Mouse (Mus musculus) large intestine, adult 2 months (tissue): ENCODE results near the gene Obscn. TPM values are rescaled to one million over a fixed set of nuclear protein-coding genes. Genes with fewer than 3 reads are reported as not detected.

Experiments
- DNase-seq: peaks from one replicate; pipeline ENCODE4 v3.0.0-alpha.2; 2012; ENCODE audit warnings: low read depth, low spot score
- WGBS: fragments of 180-500 bp; shearing (Covaris S2); methylation state at CpG from one replicate; pipeline ENCODE4 v1.1.7; 2018; 5-methylcytosine and 5-hydroxymethylcytosine counted together
- polyA plus RNA-seq: library from polyadenylated mRNA; depleted of rRNA; stranded (reverse); fragments of >200 nt; gene quantifications from 2 replicates; pipeline ENCODE4 v1.2.3, GENCODE M21; 2012

The Obscn gene
- polyA plus RNA-seq, 1 experiment = 0.62 TPM

DNA sequence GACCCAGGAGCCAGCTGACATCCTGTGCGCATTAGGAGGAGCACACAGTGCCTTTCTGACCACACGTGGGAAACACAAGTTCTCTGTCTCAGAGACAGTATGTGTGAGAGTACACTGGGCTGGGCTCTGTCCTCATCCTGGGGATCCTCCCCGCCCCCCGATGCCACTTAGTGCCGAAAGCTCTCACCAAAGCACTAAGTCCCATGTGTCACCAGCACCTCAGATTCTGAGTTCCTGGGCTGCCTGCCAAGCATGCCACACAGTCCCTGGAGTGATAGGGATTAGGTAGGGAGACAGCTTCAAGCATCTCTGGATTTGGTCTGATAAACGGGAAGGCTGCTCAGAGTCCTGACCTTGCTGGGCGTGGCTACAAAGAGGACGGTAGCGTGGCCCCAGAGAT, 145.4 kb downstream of the Obscn start:
- no peak for DNase-seq
- 68% methylated on average over 9 of the region's 9 CpGs for WGBS

DNA sequence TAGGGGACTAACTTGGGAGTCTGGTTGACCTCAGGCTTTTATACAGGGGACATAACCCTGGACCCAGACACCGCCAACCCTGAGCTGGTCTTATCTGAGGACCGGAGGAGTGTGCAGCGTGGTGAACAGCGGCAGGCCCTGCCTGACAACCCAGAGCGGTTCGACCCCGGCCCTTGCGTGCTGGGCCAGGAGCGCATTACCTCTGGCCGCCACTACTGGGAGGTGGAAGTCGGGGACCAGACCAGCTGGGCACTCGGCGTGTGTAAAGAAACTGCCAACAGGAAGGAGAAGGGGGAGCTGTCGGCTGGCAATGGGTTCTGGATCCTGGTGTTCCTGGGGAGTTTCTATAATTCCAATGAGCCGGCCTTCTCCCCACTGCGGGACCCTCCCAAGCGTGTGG, 146.1 kb downstream of the Obscn start:
- WGBS = 92% methylated on average over 17 of the region's 17 CpGs
- no peak for DNase-seq

DNA sequence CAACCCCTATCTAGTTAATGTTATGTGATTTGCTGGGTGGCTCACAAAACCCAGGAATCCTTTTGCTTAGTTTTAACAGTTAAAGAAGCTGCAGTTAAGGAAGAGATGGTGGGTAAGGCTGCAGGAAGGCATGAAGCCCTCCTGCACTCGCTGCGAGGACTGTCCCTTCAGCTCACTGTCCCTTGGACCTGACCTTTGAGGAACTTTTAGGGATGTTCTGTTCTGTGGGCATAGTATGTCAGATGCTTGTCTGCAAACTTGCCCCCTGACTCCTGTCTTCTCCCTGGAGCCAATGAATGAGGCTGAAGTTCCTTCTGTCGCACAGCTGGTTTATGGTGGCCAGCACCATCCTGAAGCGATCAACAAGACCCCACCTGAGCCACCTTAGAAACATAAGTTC, 147.0 kb downstream of the Obscn start:
- no peak for DNase-seq
- WGBS = 91% methylated on average over 4 of the region's 4 CpGs

DNA sequence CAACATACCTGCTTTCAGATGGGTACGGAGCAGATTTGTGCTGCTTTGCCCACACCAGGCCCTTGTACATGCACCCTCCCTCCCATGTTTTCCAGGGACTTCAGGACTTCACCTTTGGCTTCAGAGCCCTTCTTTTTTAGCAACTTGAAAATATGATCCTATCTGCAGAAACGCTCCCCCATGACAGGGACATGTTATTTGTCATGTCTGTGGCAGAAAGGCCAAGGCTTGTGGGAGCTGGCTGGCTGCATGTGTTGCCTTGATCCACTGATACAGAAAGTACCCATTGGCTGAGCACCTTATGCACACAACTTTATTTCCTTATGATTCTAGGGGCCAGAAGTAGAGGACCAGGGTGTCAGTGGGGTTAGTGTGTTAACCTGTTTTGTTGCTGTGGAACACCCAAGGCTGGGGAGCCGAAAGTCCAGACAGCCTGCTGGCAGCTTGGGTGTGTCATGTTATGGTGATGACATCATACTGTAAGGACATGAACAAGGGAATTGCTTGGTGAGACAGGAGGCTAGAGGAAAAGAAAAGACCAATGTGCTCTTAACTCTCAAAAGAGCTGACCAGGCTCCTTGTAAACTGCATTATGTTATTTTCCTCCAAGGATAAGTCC, 150.8 kb downstream of the Obscn start:
- no peak for DNase-seq
- WGBS = 59% methylated on average over 3 of the region's 3 CpGs

DNA sequence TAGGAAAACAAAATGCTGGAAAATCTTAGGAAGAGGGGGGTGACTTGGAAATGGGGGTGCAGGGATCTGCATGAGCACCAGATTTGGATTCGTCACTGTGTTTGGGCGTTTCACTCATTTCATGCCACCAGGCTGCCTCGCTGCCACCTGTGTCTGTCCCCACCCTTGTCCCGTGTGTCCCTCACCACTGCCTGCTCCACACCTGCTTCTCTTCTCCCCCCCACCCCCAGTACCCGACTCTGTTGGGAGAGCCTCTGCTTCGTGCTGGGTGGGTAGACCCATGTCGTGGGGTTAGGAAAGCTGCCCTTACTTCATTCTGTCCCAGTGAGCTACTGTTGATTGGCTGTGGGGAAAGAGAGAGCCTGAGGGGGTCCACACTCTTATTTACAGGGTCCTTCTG, 151.5 kb downstream of the Obscn start:
- no peak for DNase-seq
- 91% methylated on average over 7 of the region's 7 CpGs for WGBS

DNA sequence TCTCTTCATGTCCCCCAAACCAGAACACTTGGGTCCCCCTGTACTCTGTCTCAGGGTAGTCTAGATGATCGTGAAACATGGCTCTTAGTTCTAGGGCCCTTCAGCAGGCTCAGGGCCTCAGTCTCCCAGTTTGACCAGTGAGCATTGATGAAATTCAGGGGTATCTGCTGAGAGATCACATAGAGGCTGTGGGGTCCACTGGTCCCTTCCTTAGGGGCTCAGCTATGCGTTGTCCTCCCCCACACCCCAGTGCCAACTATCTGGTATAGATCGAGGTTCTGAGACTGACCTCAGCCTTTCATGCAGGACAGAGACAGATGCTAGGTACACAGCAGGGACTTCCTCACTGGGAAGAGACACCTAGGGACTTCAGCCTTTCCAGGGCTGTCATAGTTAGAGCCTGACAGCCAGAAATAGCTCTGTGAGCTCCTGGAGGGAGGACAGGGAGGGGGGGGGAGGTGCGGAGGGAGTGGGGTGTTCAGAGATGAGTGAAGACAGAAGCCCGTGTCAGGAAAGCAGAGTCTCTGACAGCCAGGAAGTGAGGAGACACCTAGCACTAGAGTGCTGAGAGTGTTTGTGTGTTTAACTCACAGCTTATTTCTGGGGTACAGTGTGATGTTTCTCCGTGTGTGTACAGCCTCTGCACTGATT, 152.4 kb downstream of the Obscn start:
- WGBS = 85% methylated on average over 6 of the region's 6 CpGs
- DNase-seq = no peak

DNA sequence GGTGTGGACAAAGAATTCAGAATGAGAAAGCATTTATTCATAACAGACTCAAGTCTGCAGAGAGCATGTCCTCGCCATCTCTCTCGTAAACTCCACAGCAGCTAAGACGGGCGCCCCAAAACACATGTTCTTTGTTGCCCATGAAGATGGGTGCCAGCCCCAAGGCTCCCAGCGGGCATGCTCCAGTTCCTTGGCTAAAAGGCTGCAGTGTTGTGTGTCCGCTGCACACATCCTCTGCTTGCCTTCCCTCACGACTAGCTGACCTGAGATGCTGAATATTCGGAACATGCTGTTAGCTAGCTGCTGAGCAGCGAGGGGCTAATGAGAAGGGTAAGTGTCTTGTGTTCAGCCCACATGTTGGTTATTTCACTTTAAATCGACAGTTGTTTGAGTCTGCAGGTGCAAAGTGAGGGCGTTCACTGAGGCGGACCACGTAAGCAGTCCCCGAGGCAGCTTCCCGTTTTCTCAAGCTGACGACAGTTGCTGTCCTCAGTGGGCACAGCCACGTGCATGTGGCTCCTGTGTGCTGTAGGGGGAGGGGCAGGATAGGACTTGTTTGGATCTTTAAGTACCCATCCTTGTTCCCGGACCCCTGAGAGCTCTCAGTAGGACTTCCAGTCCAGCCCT, 153.6 kb downstream of the Obscn start:
- 86% methylated on average over 18 of the region's 18 CpGs for WGBS
- DNase-seq = no peak

DNA sequence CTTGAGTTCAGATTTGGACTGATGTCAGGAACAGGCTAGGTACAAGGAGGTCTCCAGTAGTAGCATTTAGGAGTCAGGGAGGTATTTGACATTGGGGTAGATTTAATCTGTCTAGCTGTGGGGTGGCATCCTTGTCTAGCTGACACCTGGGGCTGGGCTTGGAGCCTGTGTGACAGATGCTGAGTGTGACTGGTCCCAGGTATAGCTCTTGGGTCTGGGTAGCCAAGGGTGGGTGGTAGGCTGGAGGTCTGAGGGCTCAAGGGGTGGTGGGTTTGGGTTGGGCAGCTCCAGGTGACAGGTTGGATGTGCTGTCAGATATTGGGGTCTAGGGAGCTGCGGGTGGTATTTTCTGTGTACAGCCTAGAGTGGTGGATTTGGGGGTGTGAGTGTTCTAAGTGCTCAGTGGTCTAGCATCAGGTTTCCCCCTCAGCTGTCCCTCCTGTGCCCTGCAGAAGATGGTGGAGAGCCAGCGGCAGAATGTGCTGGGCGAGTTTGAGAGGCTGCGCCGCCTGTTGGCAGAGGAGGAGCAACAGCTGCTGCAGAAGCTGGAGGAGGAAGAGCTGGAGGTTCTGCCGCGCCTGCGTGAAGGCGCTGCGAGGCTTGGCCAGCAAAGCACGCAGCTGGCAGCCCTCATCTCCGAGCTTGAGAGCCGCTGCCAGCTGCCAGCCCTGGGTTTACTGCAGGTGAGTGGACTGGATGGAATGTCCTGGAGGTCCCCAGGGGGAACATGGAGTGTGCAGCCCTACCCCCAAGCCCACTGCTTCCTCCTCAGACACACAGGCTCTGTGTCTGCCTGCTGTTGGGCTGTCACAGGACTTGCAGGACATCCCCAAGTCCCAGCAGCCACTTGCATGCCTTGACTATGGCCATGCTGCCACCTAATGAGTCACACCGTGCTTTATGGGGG, 154.4 kb downstream of the Obscn start:
- WGBS = 34% methylated on average over 14 of the region's 14 CpGs
- DNase-seq = no peak

DNA sequence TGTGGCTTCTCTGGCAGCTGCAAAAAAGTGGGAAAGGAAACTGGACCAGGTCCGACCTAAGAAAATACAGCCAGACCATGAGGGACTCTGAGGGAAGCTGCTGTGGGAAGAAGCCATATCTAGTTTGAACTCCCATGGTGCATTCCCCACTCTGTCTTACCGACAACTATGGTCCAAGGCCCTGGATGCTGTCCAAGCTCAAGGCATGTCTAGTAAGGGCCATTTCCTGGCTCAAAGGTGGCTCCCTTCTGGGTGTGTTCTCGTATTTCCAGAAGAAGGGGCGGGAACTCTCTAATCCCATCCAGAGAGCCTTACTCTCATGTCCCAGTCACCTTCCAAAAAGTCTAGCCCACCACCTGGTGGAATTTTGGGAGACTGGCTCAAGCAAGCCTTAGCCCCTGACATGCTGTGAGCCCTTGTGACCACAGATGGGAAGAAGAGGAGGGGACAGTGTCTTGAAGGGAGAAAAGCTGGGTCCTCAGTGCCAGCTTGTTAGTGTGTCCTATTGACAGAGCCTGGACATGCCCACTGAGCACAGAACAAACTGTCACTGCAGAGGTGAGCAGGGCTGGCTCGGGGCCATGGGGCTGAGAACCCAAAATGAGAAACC, 155.7 kb downstream of the Obscn start:
- WGBS = 34% methylated on average over 5 of the region's 5 CpGs
- no peak for DNase-seq

DNA sequence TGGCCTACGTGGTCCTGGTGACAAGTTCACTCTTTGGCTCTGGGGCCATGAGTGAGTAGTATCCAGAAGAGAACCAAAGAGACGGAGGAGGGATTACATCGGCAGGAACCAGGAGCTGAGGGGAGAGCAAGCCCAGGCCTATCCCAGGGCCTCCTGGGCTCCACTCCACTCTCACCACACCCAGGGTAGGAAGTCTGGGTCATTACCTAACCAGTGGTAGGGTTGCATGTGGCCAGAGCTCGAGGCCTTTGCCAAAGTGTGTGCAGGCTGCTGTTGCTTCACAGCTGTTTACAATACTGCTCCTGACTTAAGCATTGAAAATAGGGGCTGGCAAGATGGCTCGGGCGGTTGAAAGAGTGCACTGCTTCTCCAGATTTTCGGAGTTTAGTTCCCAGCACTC, 156.5 kb downstream of the Obscn start:
- WGBS = 30% methylated on average over 7 of the region's 7 CpGs
- DNase-seq = no peak

DNA sequence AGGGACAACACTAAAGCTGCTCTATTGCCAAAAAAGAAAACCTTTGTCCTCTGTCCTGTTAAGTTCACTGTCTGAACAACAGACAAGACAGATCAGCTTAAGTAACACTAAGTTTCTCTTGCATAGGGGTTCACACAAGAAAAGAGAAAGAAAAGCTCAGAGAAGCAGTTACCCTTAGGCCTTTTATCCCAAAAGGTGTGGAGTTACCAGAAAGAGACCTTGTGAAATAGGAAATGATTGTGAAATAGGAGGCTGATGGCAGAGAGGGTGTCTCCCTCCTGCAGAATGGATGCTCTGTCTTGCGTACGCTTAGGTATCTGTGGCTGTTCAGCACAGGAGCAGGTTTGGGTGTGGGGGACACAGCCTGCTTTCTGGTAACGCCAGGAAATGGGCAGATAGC, 157.0 kb downstream of the Obscn start:
- WGBS = 27% methylated on average over 3 of the region's 3 CpGs
- no peak for DNase-seq

DNA sequence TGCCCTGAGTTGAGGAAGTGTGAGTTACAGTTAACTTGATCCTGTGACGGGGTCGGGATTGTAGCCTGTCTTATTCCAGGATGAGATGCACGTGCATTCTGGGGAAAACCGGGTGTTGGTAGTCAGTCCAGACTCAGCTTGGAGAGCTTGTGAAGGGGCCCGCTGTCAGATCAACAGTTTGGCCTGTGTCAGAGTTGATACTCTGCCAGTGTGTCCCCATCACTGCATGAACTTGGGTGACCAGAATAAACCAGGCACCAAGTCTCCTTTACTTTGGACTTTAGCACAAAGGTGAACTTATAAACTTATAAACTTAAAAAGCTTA, 157.5 kb downstream of the Obscn start:
- WGBS = 0% methylated on average over 5 of the region's 5 CpGs
- no peak for DNase-seq

DNA sequence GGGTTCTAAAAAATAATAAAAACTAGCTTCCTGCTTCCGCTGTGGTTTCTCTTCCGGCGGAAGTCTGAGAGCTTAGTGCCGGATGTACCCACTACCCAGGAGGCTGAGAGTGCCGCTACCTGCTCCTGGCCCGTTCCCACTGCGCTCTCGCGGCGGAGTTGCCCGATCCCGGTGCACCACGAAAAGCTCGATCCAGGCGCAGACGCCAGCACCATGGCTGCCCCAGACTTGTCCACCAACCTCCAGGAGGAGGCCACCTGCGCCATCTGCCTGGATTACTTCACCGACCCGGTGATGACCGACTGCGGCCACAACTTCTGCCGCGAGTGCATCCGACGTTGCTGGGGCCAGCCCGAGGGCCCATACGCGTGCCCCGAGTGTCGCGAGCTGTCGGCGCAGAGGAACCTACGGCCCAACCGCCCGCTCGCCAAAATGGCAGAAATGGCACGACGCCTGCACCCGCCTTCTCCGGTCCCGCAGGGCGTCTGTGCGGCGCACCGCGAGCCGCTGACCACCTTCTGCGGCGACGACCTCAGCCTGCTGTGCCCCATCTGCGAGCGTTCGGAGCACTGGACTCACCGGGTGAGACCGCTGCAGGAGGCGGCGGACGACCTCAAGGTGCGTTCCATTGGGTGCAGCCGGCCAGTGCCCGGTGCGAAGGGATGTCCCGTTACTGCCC, 158.0 kb downstream of the Obscn start, which contains the start of gene Trim11:
TSS of gene Trim11 (plus strand) at position 67 of the 679 bp plus-strand sequence.
- DNase-seq = no peak
- WGBS = under 1% methylated on average over 64 of the region's 64 CpGs

DNA sequence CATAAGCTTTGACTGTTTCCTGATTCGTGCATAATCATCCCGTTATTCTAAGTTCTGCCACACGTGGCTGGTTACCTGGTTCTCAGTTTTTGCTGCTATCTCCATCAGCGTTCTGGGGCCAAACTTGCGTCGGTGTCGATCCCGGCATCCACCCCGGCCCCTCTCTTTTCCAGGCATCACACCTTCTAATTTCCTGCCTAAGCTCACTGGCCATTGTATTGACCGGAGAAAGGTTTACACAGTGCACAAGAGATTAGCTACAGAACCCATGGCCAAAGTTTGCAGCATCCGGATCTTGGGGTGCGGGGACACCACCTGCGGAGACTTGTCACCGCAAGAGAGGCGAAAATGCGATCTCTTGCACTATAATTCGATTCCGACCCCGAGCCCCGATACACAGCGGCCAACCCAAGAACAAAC, 158.6 kb downstream of the Obscn start:
- no peak for DNase-seq
- under 1% methylated on average over 21 of the region's 21 CpGs for WGBS

DNA sequence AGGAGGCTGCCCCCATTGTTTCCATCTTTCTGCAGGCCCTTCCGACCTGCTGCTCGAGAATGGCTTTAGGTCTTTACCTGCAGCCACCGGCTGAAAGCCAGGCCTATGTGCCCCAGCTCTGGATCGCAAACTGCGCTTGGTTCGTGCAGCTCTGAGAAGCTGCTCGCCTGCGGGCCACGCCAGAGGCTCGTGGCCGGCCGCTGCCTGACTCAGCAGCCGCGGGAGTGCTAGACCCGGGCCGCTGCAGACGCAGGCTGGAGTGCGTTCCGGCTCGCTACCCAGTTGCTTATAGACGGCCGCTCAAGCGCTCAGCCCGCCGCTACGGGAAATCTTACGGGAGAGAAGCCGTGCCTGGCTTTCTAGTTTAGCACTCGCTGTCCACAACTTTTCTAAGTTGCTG, 159.1 kb downstream of the Obscn start:
- 1% methylated on average over 29 of the region's 29 CpGs for WGBS

DNA sequence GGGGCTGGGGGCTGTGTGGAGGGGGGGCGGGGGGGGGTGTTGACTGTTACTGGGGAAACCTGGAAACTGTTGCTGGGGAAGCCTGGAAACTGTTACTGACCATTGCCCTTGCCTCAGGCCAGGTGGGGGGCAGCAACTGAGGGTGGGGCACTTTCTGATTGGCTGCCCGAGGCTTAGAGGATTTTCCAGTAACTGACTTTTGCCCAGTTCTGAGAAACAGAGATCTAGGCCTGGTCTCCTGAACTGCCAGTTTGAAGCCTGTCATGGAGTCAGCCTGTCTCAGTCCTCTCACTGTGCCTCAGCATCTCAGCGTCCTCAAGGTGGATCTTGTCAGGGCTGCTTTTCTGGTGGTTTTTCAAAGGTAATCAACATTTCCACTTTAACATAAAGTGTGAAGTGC, 161.8 kb downstream of the Obscn start:
- DNase-seq = no peak
- WGBS = 92% methylated on average over 3 of the region's 3 CpGs

More for the DNA sequence above, 159.1 kb downstream of the Obscn start:
- no peak for DNase-seq

DNA sequence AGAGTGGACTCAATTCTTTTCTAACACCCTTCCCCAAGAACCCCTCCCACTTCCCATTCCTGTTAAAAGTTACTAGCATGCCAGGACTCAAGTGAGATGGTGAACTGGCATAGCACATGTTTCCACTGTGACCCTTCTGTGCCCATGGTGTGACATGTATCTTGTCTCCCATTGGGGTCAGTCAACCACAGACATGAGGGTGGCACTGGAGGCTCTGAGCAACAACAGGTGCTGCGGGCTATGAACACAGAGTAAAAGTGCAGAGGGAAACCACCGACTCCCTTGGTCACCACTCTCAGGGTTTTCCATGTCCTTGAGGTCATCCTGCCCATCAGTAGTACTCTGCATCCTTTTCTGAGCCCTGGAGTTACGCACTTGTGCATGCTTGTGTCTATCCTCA, 164.4 kb downstream of the Obscn start:
- 92% methylated on average over 3 of the region's 3 CpGs for WGBS
- no peak for DNase-seq

DNA sequence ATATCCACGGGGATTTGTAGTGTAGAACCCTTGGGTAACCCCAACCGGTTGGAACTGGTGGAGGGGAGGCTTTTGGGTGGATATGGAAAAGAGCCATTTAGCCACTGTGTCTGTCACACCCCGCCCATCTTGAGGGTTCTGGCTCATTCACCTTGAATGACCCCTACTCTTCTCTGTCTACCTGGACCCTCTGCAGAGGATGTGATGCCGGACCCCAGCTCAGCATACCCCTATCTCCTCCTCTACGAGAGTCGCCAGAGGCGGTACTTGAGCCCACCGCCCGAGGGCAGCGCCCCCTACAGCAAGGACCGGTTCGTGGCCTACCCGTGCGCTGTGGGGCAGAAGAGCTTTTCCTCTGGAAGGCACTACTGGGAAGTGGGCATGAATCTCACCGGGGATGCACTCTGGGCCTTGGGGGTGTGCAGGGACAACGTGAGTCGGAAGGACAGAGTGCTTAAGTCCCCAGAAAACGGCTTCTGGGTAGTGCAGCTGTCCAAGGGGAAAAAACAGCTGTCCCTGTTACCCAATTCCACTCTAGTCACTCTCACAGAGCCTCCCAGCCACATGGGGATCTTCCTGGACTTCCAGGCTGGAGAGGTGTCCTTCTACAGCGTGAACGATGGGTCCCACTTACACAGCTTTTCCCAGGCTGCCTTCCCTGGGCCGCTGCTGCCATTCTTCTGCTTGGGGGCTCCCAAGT, 165.2 kb downstream of the Obscn start:
- WGBS = 88% methylated on average over 21 of the region's 21 CpGs
- no peak for DNase-seq

DNA sequence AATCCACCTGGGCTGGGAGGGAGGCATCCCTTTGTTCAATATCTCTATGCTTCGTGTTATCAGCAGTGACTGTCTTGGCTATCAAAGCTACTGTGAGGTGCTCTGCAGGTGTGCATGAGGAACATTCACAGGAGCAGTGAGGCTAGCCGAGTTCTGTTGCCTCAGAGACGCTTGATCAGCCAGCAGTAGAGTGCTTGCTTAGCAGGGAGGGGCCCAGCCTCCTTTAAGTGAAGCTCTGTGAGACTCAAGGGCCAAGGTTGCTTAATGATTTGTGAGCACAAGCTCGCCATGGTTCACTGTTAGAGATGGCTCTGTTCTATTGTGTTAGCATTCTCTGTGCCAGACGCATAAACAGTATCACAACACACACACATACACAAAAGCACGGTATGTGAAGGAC, 166.5 kb downstream of the Obscn start:
- DNase-seq = no peak
- 35% methylated on average over 6 of the region's 6 CpGs for WGBS
